Mouse (Mus musculus): ENCODE results near the gene Gm39566.

- no peak for TF ChIP-seq CTCF (IDR thresholded peaks at IDR 0.05; ENCODE audit: low read depth, low read length)
- TF ChIP-seq EP300 (IDR thresholded peaks at IDR 0.05; ENCODE audit: insufficient read depth, low read depth, low read length) = no peak
- TF ChIP-seq POLR2A (IDR thresholded peaks at IDR 0.05; ENCODE audit: insufficient read depth, low read length) = no peak
These were observed 14.5 kb downstream of the Gm39566 start for GRCm38 (mm10) chr11:69800392-69801197.
